Mouse (Mus musculus) CH12.LX (cell line): ENCODE measurements around the gene Mpst. TPM values are rescaled to one million over a fixed set of nuclear protein-coding genes. Genes with fewer than 3 reads are reported as not detected.

Experiments
- DNase-seq: peaks from one replicate; pipeline ENCODE4 v3.0.0-alpha.2; 2013; ENCODE audit errors: extremely low read depth
- H3K27ac ChIP-seq: 2 replicates; pipeline ENCODE4 v1.5.1; 2012; ENCODE audit warnings: low read depth, mild to moderate bottlenecking, control low read depth, moderate library complexity; ENCODE audit not compliant: insufficient read depth
- H3K27me3 ChIP-seq: replicated peaks from 2 replicates; pipeline ENCODE3; 2012; ENCODE audit warnings: inconsistent platforms
- H3K36me3 ChIP-seq, 2 experiments: replicated peaks in 1 of 2; 2 replicates each; pipeline versions ENCODE3 to v1.6.1; 2012; ENCODE audit warnings: inconsistent platforms in 1 of 2, low read length in 1 of 2, mild to moderate bottlenecking in 1 of 2, mixed read lengths in 1 of 2, moderate library complexity in 1 of 2; ENCODE audit not compliant: control insufficient read depth in 1 of 2, insufficient read depth in 1 of 2
- H3K4me1 ChIP-seq, 2 experiments: 2 replicates each; pipeline ENCODE4 v1.6.1; 2012; ENCODE audit warnings: inconsistent platforms in 1 of 2, moderate library complexity in 1 of 2; ENCODE audit not compliant: insufficient read depth in 2 of 2, control insufficient read depth in 1 of 2
- H3K4me2 ChIP-seq: 2 replicates; pipeline ENCODE4 v1.6.1; 2012; ENCODE audit warnings: low read depth, mild to moderate bottlenecking, control low read depth; ENCODE audit not compliant: poor library complexity, insufficient read depth, severe bottlenecking
- H3K4me3 ChIP-seq, 3 experiments: fragments of 150-350 bp in 1 of 3; sonication (generic) in 1 of 3; replicated peaks in 1 of 3; 2 replicates each; pipeline versions ENCODE3 to v1.5.1; 2011 to 2012; ENCODE audit warnings: low read depth in 2 of 3, low read length in 2 of 3, mild to moderate bottlenecking in 2 of 3, moderate library complexity in 2 of 3, control low read depth in 1 of 3, improper control_type of control experiment in 1 of 3, inconsistent platforms in 1 of 3, mixed read lengths in 1 of 3; ENCODE audit not compliant: poor library complexity in 1 of 3
- H3K79me2 ChIP-seq: replicated peaks from 2 replicates; pipeline ENCODE4 v1.6.1; 2012; ENCODE audit warnings: mild to moderate bottlenecking, moderate library complexity; ENCODE audit not compliant: control insufficient read depth, poor library complexity, insufficient read depth, severe bottlenecking; ENCODE audit errors: extremely low read depth
- H3K9ac ChIP-seq: 2 replicates; pipeline ENCODE4 v1.6.1; 2012; ENCODE audit warnings: low read depth, mild to moderate bottlenecking, control low read depth, moderate library complexity; ENCODE audit not compliant: insufficient read depth
- H3K9me3 ChIP-seq: replicated peaks from 2 replicates; pipeline ENCODE3; 2012; ENCODE audit warnings: low read length, inconsistent platforms, mixed read lengths
- BHLHE40 ChIP-seq: IDR thresholded peaks from 2 replicates; pipeline ENCODE4 v1.6.1; 2011; ENCODE audit warnings: mild to moderate bottlenecking, low read depth, low read length, improper control_type of control experiment
- CHD2 ChIP-seq: IDR thresholded peaks from 2 replicates; pipeline ENCODE4 v1.6.1; 2011; ENCODE audit warnings: low read length, improper control_type of control experiment
- CTCF ChIP-seq, 2 experiments: IDR thresholded peaks in 1 of 2; conservative IDR thresholded peaks in 1 of 2; 2 replicates each; pipeline ENCODE4 v1.5.1; 2011 to 2012; ENCODE audit warnings: low read depth in 2 of 2, low read length in 2 of 2, improper control_type of control experiment in 1 of 2, inconsistent platforms in 1 of 2, mild to moderate bottlenecking in 1 of 2, moderate library complexity in 1 of 2
- E2F4 ChIP-seq: IDR thresholded peaks from 2 replicates; pipeline ENCODE4 v1.6.1; 2011; ENCODE audit warnings: low read depth, low read length, improper control_type of control experiment; ENCODE audit not compliant: insufficient replicate concordance
- ELF1 ChIP-seq: IDR thresholded peaks from 2 replicates; pipeline ENCODE4 v1.6.1; 2014; ENCODE audit warnings: low read depth, mild to moderate bottlenecking, inconsistent platforms, low read length, improper control_type of control experiment
- EP300 ChIP-seq: IDR thresholded peaks from 2 replicates; pipeline ENCODE4 v1.6.1; 2011; ENCODE audit warnings: low read length, improper control_type of control experiment
- ETS1 ChIP-seq: conservative IDR thresholded peaks from 2 replicates; pipeline ENCODE4 v1.6.1; 2012; ENCODE audit warnings: low read depth, mild to moderate bottlenecking, inconsistent platforms, low read length, improper control_type of control experiment, moderate library complexity
- HCFC1 ChIP-seq: IDR thresholded peaks from 2 replicates; pipeline ENCODE4 v1.6.1; 2012; ENCODE audit warnings: low read depth, mild to moderate bottlenecking, inconsistent platforms, low read length, improper control_type of control experiment
- IRF4 ChIP-seq: IDR thresholded peaks from 2 replicates; pipeline ENCODE4 v1.6.1; 2014; ENCODE audit warnings: low read depth, mild to moderate bottlenecking, inconsistent platforms, low read length, improper control_type of control experiment
- JUN ChIP-seq: IDR thresholded peaks from 2 replicates; pipeline ENCODE4 v1.6.1; 2011; ENCODE audit warnings: low read depth, mild to moderate bottlenecking, low read length, improper control_type of control experiment, moderate library complexity; ENCODE audit not compliant: insufficient read depth
- KAT2A ChIP-seq: IDR thresholded peaks from 2 replicates; pipeline ENCODE4 v1.6.1; 2012; ENCODE audit warnings: low read length, improper control_type of control experiment, inconsistent platforms; ENCODE audit not compliant: insufficient replicate concordance
- MAFK ChIP-seq: IDR thresholded peaks from 2 replicates; pipeline ENCODE4 v1.6.1; 2011; ENCODE audit warnings: low read length, improper control_type of control experiment; ENCODE audit not compliant: insufficient replicate concordance
- MAX ChIP-seq: IDR thresholded peaks from 2 replicates; pipeline ENCODE4 v1.6.1; 2011; ENCODE audit warnings: low read length, improper control_type of control experiment
- MEF2A ChIP-seq: IDR thresholded peaks from 2 replicates; pipeline ENCODE4 v1.6.1; 2014; ENCODE audit warnings: low read depth, mild to moderate bottlenecking, inconsistent platforms, low read length, improper control_type of control experiment, borderline replicate concordance
- MXI1 ChIP-seq: IDR thresholded peaks from 2 replicates; pipeline ENCODE4 v1.6.1; 2011; ENCODE audit warnings: mild to moderate bottlenecking, low read depth, low read length, improper control_type of control experiment
- MYC ChIP-seq: IDR thresholded peaks from 2 replicates; pipeline ENCODE4 v1.6.1; 2011; ENCODE audit warnings: low read depth, mild to moderate bottlenecking, improper control_type of control experiment, low read length
- NRF1 ChIP-seq: IDR thresholded peaks from 2 replicates; pipeline ENCODE4 v1.6.1; 2014; ENCODE audit warnings: low read depth, mild to moderate bottlenecking, inconsistent platforms, low read length, improper control_type of control experiment, moderate library complexity
- POLR2AphosphoS2 ChIP-seq: IDR thresholded peaks from 2 replicates; pipeline ENCODE4 v1.6.1; 2011; ENCODE audit warnings: low read depth, low read length, improper control_type of control experiment
- RAD21 ChIP-seq: IDR thresholded peaks from 2 replicates; pipeline ENCODE4 v1.6.1; 2011; ENCODE audit warnings: low read depth, mild to moderate bottlenecking, low read length, improper control_type of control experiment, moderate library complexity
- RCOR1 ChIP-seq: conservative IDR thresholded peaks from 2 replicates; pipeline ENCODE4 v1.6.1; 2012; ENCODE audit warnings: low read depth, mild to moderate bottlenecking, inconsistent platforms, low read length, improper control_type of control experiment
- SIN3A ChIP-seq: IDR thresholded peaks from 2 replicates; pipeline ENCODE4 v1.6.1; 2012; ENCODE audit warnings: low read length, improper control_type of control experiment, inconsistent platforms
- SMC3 ChIP-seq: IDR thresholded peaks from 2 replicates; pipeline ENCODE4 v1.6.1; 2011; ENCODE audit warnings: low read depth, low read length, improper control_type of control experiment
- TBP ChIP-seq: conservative IDR thresholded peaks from 2 replicates; pipeline ENCODE4 v1.6.1; 2011; ENCODE audit warnings: low read depth, low read length, improper control_type of control experiment
- TCF12 ChIP-seq: IDR thresholded peaks from 2 replicates; pipeline ENCODE4 v1.6.1; 2014; ENCODE audit warnings: low read depth, mild to moderate bottlenecking, inconsistent platforms, low read length, improper control_type of control experiment
- UBTF ChIP-seq: IDR thresholded peaks from 2 replicates; pipeline ENCODE4 v1.6.1; 2012; ENCODE audit warnings: low read depth, mild to moderate bottlenecking, inconsistent platforms, low read length, improper control_type of control experiment, moderate library complexity
- USF1 ChIP-seq: IDR thresholded peaks from 2 replicates; pipeline ENCODE4 v1.6.1; 2014; ENCODE audit warnings: low read depth, mild to moderate bottlenecking, inconsistent platforms, low read length, improper control_type of control experiment
- USF2 ChIP-seq: conservative IDR thresholded peaks from 2 replicates; pipeline ENCODE4 v1.6.1; 2011; ENCODE audit warnings: low read depth, low read length, improper control_type of control experiment
- ZC3H11A ChIP-seq: IDR thresholded peaks from 2 replicates; pipeline ENCODE4 v1.6.1; 2012; ENCODE audit warnings: low read depth, mild to moderate bottlenecking, inconsistent platforms, low read length, improper control_type of control experiment
- ZMIZ1 ChIP-seq: IDR thresholded peaks from 2 replicates; pipeline ENCODE4 v1.6.1; 2012; ENCODE audit warnings: low read depth, mild to moderate bottlenecking, inconsistent platforms, low read length, improper control_type of control experiment
- ZNF384 ChIP-seq: IDR thresholded peaks from 2 replicates; pipeline ENCODE4 v1.6.1; 2012; ENCODE audit warnings: low read depth, low read length, improper control_type of control experiment, inconsistent platforms
- dilution Hi-C: fragments of 300-500 bp; cut with MboI; formaldehyde crosslinking; loops from 2 replicates; pipeline ENCODE4 v1.14.3; 2020; ENCODE audit warnings: low sequenced_read_pairs; ENCODE audit not compliant: extremely low pct_unique_long_range_greater_than_20kb, extremely low pct_ligation_motif_present
- in situ Hi-C: fragments of 300-500 bp; cut with MboI; formaldehyde crosslinking; loops from 3 replicates; pipeline ENCODE4 v1.14.3; 2019; ENCODE audit warnings: low sequenced_read_pairs, low pct_ligation_motif_present, low pct_unique_long_range_greater_than_20kb, mixed read lengths
- polyA plus RNA-seq: library from polyadenylated mRNA; unstranded; fragments of >175 nt; gene quantifications from 2 replicates; pipeline ENCODE4 v1.2.1, GENCODE M21; 2012; ENCODE audit warnings: low read depth; ENCODE audit not compliant: insufficient read length
- total RNA-seq, 2 experiments: library from RNA; depleted of rRNA; stranded (reverse); fragments of 300-350 nt in 1 of 2; fragments of >200 nt in 1 of 2; gene quantifications; 2 replicates each; pipeline ENCODE4 v1.2.3; 2012 to 2014

Mpst gene
- total and polyA plus RNA-seq, 3 experiments = 24.4 to 46.3 (median 27.0) TPM

GRCm38 (mm10) chr15:78449131-78449530, 42.9 kb downstream of the Mpst start:
- no peaks in the 10 kb centered on the region for H3K36me3 ChIP-seq
- DNase-seq = peak; percentile 31
- peaks cover 3% of the 10 kb centered on the region for H3K9me3 ChIP-seq
- no peak overlapping the region for H3K4me2 ChIP-seq
- in situ Hi-C loops = loop anchor here (5.0 to 25.0 kb wide), 3 partner anchors 63 to 288 kb away; partner anchors contain the start of gene C1qtnf6
- H3K4me1 ChIP-seq = peaks cover 46 to 70% of the 10 kb centered on the region in 2 experiments
- no peaks in the 10 kb centered on the region for H3K79me2 ChIP-seq
- peak overlapping the region; percentile 92 for H3K27ac ChIP-seq
- peak; percentile 47 for TF ChIP-seq BHLHE40
- TF ChIP-seq TCF12 = peak; percentile 37; the same call in 1 of the 2 replicates
- TF ChIP-seq CHD2 = peak; percentile 40; the same call in 1 of the 2 replicates
- no peak; the same call in 1 of the 2 replicates for TF ChIP-seq ETS1
- H3K27me3 ChIP-seq = no peaks in the 10 kb centered on the region
- H3K9ac ChIP-seq = 0 out of 2 replicates have a peak overlapping the region, but pooled peaks have one; percentile 10
- dilution Hi-C loops = no loop called here
- no peak overlapping the region for H3K4me3 ChIP-seq

- H3K36me3 ChIP-seq = no peaks in the 10 kb centered on the region
- H3K9ac ChIP-seq = 0 out of 2 replicates have a peak overlapping the region, but pooled peaks have one; percentile 10
- in situ Hi-C loops = loop anchor here (5.0 to 25.0 kb wide), 3 partner anchors 62 to 287 kb away; partner anchors contain the start of gene C1qtnf6
- H3K4me3 ChIP-seq = no peak overlapping the region
- H3K9me3 ChIP-seq = peaks cover 3% of the 10 kb centered on the region
- H3K79me2 ChIP-seq = no peaks in the 10 kb centered on the region
- peak overlapping the region; percentile 92 for H3K27ac ChIP-seq
- H3K4me1 ChIP-seq = peaks cover 42 to 64% of the 10 kb centered on the region in 2 experiments
- peak overlapping the region; percentile 48; the same call in 1 of the 2 replicates for H3K4me2 ChIP-seq
- H3K27me3 ChIP-seq = no peaks in the 10 kb centered on the region
- peak; percentile 97 for DNase-seq
- dilution Hi-C loops = no loop called here
- TF ChIP-seq ZMIZ1 (no peak), SIN3A (peak; percentile 63), UBTF (no peak), EP300 (peak; percentile 62; the same call in 1 of the 2 replicates), POLR2AphosphoS2 (no peak), SMC3 (no peak), MXI1 (peak; percentile 36; the same call in 1 of the 2 replicates), KAT2A (peak; percentile 40; the same call in 1 of the 2 replicates), RCOR1 (no peak), ZNF384 (no peak), MEF2A (peak; percentile 76), BHLHE40 (peak; percentile 69), USF2 (no peak), CTCF (conservative IDR thresholded peaks at IDR 0.05 in 1 of 2, IDR thresholded peaks at IDR 0.05 in 1 of 2; ENCODE audit: low read depth in 2 of 2, low read length in 2 of 2) (no peak), NRF1 (no peak), E2F4 (no peak), MAX (0 out of 2 replicates have a peak, but pooled peaks have one; percentile 15), MAFK (0 out of 2 replicates have a peak, but pooled peaks have one; percentile 1), ELF1 (0 out of 2 replicates have a peak, but pooled peaks have one; percentile 38), RAD21 (no peak), USF1 (no peak), IRF4 (peak; percentile 85; the same call in 1 of the 2 replicates), MYC (0 out of 2 replicates have a peak, but pooled peaks have one; percentile 45), TBP (no peak), ETS1 (peak; percentile 92), JUN (peak; percentile 73), HCFC1 (no peak), ZC3H11A (no peak)
Observed at GRCm38 (mm10) chr15:78449694-78450418, 43.6 kb downstream of the Mpst start.
